Mouse (Mus musculus): ENCODE measurements at regions not wholly inside any gene's neighbourhood (a gene's known extent, or its start where the extent isn't known, plus 50 kb on each side); places are given as distances from the start of the nearest gene placed in this dataset.
"Not testable (repeated sequence)": the region's sequence is repeated elsewhere in the genome, so short reads cannot be mapped to it uniquely, and the experiment has no call there.

DNA sequence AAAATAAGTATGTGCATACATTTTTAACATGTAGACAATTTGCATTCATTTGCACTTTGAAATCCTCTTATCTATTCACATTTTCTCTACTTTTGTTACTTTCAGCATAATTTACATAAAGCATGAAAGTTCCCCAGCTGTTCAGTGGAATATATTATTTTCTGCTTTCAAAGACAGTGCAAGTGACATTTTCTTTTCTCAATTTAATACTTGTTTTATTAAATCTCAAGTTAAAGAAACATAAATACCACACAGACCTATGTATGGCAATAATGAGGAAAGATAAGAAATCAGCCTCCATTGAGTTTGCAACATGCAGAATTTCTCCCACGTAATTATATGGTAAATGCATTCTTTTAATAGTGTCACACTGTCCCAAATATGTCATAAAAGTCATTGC, 1168.1 kb upstream of the Gje1 start:
- no peak for DNase-seq
- intact Hi-C loops (cut with DNase I): no loop called here

DNA sequence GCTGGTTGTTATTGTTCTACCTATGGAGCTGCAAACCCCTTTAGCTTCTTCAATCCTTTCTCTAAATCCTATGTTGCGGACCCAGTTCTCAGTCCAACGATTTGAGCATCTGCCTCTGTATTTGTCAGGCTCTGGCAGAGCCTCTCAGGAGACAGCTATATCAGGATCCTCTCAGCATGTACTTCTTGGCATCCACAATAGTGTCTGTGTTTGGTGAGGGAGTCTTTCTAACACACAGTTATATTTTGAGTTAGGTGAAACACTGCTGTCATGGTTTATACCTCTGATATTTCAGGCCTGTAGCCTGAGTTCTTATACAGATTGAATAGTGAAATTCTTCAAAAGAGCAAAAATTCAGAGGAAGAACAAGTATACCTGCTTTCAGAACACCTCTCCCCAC, 1150.0 kb upstream of the Gje1 start:
- DNase-seq: no peak
- intact Hi-C loops (cut with DNase I): no loop called here

DNA sequence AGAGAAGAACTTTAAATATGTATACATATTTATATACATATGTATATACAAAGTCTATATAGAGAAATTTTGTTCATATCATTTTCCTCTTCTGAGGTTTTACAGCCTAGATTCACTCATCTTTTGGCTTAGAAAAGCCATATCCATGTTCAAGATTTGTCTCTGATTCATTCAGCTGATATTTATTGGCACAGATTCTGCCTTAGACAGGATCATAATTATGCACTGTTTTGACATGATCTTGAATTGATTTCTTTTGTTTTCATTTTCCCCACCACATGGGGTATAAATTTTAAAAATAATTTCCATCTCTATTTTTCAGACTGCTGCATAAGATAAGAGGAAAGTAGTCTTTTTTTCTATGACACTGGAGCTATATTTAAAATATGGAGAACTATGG, 1148.9 kb upstream of the Gje1 start:
- intact Hi-C loops (cut with DNase I): no loop called here
- no peak for DNase-seq

DNA sequence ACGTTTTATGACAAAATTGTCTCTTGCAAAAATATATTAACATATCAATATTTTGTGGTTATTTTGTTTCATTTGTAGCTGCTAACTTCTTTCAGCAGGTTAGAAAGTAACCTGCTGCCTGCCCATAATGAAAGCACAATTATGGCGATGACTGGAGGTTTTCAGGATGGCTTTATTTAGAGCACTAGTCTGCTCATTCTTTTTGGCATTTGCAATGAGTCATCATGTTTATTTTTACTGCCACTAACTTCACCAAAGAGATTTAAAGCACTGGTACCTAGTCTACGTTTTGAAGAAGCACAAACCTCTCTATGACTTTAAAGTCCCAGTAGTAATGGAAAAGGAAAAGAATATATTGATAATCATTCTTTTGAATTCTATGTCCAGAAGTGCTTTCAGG, 1123.4 kb upstream of the Gje1 start:
- DNase-seq: no peak
- intact Hi-C loops (cut with DNase I): no loop called here

DNA sequence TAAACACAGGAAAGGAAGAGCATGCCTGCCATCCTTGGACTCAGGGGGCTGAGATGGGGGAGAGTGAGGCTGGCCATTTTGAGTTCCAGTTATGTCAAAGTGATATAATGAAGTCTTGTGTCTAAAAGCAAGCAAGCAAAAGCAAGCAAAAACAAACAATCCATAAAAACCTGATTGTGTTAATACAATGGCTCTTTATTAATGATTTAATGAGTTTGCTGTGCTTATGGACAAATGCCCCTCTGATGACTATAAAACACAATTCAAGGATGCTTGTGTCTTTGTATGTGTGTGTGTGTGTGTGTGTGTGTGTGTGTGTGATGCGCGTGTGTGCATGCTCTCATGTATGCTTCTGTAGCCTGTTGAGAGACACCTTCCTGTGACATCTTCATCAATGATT, 1114.3 kb upstream of the Gje1 start:
- no peak for DNase-seq

DNA sequence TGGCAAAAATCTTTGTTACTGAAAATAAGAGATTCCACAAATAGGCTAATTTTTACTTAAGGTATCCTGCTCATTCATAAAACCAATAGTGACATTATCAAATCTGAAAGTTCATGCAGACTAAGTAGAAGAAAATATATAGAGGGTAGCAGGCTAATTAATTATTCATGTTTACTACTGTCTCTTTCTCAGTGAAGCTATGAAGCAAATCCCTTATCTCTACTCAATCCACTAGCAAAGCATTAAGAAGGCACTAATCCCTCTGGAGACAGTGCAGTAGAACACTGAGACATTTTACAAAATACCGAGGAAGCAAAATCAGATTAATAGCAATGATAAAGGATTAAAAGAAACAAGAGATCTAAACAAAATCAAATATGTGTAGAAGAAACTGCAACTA, 1107.4 kb upstream of the Gje1 start:
- no peak for DNase-seq
- intact Hi-C loops (cut with DNase I): no loop called here

More for the DNA sequence above, 1114.3 kb upstream of the Gje1 start:
- intact Hi-C loops (cut with DNase I): no loop called here

DNA sequence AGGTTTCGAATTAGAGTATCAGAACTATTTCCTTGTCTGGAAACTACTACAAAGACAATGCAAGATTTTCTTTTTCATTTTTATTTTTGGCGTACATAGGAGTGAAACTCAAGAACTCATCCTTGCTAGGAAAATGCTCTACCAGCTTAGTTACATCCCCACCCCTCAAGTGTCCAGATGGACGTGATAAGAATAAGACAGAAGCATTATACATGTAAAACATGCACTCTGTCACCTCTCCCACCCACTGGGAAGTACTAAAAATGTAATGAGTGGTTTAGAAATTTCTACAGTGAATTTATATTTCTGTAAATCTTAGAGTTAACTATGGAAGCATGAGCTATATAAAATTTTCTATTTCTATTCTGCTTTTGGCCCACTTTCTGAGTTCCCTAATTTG, 1089.3 kb upstream of the Gje1 start:
- intact Hi-C loops (cut with DNase I): no loop called here
- no peak for DNase-seq

DNA sequence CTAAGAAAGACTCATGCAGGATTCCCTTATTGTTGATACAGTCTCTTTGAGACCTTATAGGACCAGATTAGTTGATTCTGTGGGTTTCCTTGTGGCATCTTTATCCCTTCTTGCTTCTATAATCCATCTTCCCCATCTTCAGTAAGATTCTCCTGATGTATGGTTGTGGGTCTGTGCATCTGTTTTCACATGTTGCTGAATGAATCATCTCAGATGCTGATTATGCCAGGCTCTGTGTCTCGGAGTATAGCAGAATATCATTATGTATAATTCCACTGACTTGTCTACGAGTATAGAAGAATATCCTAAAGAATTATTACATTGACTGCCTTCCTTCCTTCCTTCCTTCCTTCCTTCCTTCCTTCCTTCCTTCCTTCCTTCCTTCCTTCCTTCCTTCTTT, 1087.8 kb upstream of the Gje1 start:
- intact Hi-C loops (cut with DNase I): no loop called here
- DNase-seq: no peak

DNA sequence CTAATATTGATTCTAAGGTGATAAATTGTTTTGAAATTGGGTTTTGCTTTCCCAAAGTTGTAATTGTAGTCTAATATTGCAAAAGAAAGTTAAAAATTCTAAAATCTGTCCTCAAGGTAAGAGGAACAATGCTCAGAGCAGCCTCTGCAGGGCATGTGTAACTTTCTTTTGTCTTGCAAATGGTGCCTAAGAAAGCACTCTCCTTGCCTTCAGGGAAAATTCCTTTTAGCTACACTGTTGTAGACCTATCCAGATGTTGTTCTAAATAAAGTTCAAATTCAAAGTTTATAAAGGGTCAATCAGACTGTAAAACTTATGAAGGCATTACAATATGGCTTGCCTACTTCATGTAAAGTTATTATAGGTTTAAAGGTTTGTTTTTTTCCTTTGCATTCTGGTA, 1075.2 kb upstream of the Gje1 start:
- DNase-seq; intact Hi-C loops (cut with DNase I): not testable (repeated sequence)

DNA sequence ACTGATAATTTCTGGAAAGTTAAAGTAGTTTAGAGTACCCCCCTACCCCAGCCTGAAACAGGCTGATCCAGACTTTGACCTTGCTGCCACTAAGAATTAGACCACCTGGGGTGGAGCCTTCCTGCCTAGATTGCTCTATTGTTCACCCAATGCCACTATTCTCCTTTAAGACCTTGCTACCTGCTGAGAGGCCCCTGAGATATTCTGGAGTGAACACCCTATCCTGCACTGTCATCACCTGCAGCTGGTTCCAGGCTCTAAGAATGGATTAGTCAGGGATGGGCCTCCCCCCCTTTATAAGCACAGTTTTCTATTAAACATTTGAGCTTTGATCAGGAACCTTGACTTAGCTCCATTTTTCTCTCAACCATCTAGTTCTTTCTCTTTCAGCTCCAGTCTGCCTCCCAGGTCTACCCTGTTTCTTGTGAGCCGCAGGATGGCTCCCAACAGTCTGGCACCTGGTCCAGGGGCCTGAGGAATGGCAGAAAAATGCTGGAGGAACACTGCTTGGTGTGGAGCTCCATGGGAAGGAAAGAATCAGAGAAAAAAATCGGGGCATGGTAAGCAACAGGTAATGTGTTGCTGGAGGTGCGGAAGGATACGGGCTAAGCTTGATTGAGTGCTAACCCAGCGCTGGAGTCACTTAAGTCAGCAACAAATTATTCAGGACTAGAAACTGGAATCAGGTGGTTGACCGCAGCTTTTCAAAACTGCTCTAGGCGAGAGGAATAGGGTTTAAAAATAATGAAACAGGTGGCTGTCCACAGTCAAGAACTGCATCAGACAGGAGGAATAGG, 1073.7 kb upstream of the Gje1 start:
- intact Hi-C loops (cut with DNase I): no loop called here
- no peak for DNase-seq

DNA sequence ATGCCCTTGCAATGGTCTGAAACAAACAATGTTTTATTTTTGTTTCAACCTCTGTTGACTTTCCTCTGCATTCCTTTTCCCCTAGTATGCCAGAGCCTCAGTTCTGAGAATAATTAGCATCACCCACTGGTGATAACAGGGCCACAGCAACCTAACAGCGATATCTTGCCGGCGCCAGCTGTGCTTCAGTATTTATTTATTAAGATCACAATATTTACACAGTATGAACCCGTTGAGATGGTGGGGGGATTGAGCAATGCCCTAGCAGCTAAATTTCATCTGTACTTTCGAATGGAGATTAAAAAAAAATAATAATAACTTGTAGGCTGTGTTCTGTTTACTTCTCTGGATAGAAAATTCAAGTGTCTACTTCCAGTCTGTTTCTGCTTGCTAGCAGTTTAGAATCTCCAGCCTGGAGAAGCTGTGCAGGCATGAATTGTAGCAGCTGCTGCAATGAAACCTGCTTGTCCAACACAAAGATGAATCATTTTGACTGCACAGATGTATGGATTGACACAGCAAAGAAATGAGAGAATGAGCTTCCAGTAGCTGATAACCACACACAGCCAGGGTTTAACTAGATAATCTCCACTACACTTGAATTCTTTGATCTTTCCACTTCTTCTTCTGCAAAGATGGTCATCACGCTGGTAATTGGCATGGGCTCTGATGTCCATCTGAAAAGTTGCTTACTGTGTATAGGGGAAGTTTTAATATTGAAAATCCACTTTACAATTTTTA, 1042.1 kb upstream of the Gje1 start:
- DNase-seq: peak; percentile 2 to 10
- intact Hi-C loops (cut with DNase I): no loop called here

DNA sequence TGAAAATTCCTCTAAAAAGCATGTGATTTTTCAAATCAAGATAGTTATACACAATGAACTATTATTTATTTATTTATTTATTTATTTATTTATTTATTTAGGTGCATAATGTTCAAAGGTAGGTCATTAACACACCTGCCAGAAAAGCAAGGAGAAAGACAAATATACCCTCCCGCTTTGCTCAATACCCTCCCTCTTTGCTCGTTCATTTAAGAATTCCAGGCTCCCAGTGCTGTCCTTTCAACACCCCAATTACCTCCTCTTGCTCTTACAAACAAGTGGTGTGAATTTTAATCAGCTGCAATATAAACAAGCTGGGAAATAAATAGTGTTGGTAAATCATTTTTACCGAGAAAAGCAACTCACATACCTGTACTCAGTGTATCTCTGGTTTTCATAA, 1041.6 kb upstream of the Gje1 start:
- intact Hi-C loops (cut with DNase I): no loop called here
- DNase-seq: no peak

DNA sequence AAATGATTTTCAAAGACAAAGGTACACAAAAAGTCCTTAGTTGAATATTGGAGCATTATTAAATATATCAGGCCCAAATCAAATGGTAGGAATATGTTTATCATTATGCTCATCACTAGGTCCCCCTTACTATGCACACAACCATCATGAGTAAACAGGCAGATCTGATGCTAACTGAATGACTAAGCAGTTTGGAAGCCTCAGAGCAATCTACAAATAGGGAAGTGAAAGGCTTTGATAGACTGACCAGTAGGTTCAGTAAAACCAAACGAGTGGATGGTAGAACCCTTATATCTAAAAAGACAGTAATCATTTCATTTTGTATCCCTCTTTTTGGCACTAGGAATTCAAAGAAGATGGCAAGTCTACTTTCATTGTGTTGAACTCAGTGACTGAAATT, 1039.5 kb upstream of the Gje1 start:
- DNase-seq: no peak
- intact Hi-C loops (cut with DNase I): no loop called here

DNA sequence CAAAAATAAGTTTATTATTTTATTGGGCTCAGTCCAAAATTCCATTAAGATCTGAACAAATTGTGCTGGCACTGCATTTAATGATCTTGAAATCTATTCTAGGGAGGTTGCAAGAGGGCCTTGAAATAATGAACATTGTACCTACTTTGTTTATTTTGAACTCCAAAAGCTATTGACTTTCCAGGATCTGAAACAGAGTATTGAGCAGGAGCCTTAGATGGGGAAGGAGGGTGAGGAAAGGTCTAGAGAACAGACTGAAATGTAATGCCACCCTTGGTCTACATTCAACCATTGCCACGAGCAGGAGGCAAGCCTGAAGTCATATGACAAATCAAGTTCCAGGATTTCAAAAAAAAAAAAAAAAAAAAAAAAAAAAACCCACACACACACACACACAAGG, 1028.9 kb upstream of the Gje1 start:
- intact Hi-C loops (cut with DNase I): no loop called here
- no peak for DNase-seq

DNA sequence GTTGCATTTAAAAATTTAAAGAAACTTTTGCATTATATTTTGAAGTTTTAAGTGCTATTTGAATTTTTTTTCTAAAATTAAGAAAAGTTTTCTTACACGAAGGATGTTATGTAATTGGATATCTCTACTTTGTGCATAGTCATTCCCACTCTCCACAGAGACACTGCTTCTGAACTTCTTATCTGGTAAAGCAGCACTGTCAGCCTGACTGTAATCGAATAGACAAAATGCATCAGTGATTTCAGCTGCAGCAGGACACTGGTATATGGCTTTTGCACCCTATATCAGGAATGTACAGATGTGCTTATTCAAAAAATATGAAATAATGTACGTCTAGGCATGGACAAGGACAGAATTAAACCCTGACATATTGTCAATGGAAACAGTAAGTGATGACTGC, 1020.6 kb upstream of the Gje1 start:
- no peak for DNase-seq
- intact Hi-C loops (cut with DNase I): no loop called here

DNA sequence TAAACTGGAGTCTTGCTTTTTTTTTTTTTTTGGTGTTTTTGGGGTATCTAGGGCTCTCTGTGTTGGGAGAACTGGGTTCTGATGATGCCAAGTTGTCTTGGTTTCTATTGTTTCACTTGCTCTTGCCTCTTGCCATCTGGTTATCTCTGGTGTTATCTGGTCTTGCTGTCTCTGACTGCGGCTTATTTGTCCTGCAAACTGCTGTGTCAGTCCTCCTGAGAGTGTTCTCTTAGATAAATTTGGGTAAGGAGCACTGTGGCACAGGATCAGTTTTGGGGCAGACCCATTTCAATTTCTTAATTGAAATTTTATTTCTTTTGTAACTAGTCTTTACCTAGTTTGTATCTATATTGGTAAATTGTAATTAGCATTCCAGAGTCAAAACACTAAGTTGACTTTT, 1013.3 kb upstream of the Gje1 start:
- DNase-seq: no peak
- intact Hi-C loops (cut with DNase I): no loop called here

DNA sequence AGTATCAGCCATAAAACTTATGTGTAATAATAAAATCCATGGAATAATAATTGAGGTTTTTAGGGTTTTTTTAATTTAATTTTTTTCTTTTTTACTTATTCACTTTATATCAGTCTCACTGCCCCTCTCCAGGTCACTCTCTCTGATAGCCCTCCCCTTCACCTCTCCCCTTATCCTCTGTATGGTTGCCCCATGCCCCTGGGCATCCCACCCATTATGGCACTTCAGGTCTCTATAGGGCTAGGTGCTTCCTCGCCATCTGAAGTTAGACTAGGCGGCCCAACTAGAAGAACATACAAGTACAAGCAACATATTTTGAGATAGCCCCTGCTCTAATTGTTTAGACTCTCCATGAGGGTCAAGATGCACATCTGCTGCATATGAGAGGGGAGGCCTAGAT, 979.9 kb upstream of the Gje1 start:
- intact Hi-C loops (cut with DNase I): no loop called here

DNA sequence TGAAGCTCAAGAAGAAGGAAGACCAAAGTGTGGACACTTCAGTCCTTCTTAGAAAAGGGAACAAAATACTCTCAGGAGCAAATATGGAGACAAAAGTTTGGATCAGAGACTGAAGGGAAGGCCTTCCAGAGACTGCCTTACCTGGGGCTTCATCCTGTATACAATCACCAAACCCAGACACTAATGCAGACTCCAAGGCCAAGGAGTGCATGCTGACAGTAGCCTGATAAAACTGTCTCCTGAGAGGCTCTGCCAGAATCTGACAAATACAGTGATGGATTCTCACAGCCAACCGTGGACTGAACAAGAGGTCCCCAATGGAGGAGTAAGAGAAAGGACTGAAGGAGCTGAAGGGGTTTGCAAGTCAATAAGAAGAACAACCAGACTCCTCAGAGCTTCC, 979.0 kb upstream of the Gje1 start:
- no peak for DNase-seq
- intact Hi-C loops (cut with DNase I): no loop called here

More for the DNA sequence above, 979.9 kb upstream of the Gje1 start:
- DNase-seq: no peak

DNA sequence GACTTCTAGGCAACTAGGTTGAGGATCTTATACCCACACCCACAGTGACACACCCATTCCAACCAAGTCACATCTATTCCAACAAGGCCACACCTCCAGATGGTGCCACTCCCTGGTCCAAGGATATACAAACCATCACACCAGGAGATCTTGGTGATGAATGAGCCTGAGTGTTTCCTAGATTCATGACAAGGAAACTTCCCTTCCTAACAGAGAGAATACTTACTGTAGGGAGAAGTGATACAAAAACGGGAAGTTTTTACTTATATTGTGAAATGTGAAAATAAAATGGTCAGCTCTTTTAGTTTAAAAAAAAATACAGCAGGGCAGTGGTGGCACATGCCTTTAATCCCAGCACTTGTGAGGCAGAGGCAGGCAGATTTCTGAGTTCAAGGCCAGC, 953.6 kb upstream of the Gje1 start:
- intact Hi-C loops (cut with DNase I); DNase-seq: not testable (repeated sequence)
